Comparison of ENCODE assay signal across 16 mouse cellular contexts in genomic region chr14:62220770-62221169, GRCm38 (mm10).
"Had no signal": no experiment of that assay in that cellular context is flagged by ENCODE, and none has a peak within 500 bp of the region (broad histone marks: within the 10 kb centered on the region; RNA-seq: fewer than 3 reads in every experiment).

No protein-coding gene starts in this region.

- H3K36me3 ChIP-seq: neural tube, embryonic 13.5 days; neural tube, embryonic 15.5 days; stomach, embryonic 15.5 days had no signal

- H3K4me3 ChIP-seq: neural tube, embryonic 13.5 days; neural tube, embryonic 15.5 days; stomach, embryonic 15.5 days had no signal

- H3K4me1 ChIP-seq: neural tube, embryonic 13.5 days; neural tube, embryonic 15.5 days; stomach, embryonic 15.5 days had no signal

- H3K27ac ChIP-seq: neural tube, embryonic 13.5 days; neural tube, embryonic 15.5 days; stomach, embryonic 15.5 days; stomach, postnatal 0 days had no signal

- H3K9me3 ChIP-seq: neural tube, embryonic 13.5 days; neural tube, embryonic 15.5 days; stomach, embryonic 15.5 days had no signal

- DNase-seq: retina, postnatal 1 day; right cerebral cortex, adult 18-20 months; right cerebral cortex, postnatal 14 days; right cerebral cortex, postnatal 25 days; right cerebral cortex, postnatal 4 days; spleen, adult 18-20 months; thymus, adult 18-20 months; thymus, adult 2 months; thymus, postnatal 14 days; thymus, postnatal 25 days; thymus, postnatal 36 days; thymus, postnatal 4 days had no signal

- H3K9ac ChIP-seq: neural tube, embryonic 13.5 days; neural tube, embryonic 15.5 days; stomach, embryonic 15.5 days had no signal

- H3K27me3 ChIP-seq: neural tube, embryonic 13.5 days; neural tube, embryonic 15.5 days; stomach, embryonic 15.5 days had no signal

- H3K4me2 ChIP-seq: neural tube, embryonic 13.5 days; neural tube, embryonic 15.5 days; stomach, embryonic 15.5 days had no signal
